Mouse (Mus musculus) lung, embryonic 14.5 days (tissue): ENCODE data around the gene Tmem200b. TPM values are rescaled to one million over a fixed set of nuclear protein-coding genes. Genes with fewer than 3 reads are reported as not detected.
A peak's percentile ranks its signal among the peaks of the same experiment; 100 is the strongest.

Experiments used
- ATAC-seq: fragments of 200-750 bp; cut with Nextera tagmentation; 2 replicates; pipeline ENCODE4 v1.8.0; 2017; ENCODE audit warnings: mild to moderate bottlenecking, moderate TSS enrichment, moderate library complexity; ENCODE audit not compliant: insufficient read depth
- DNase-seq: peaks from one replicate; pipeline ENCODE4 v3.0.0-alpha.2; 2015
- H3K27ac ChIP-seq: fragments of 300-500 bp; sonication (generic); 2 replicates; pipeline ENCODE4 v1.5.1; 2014; ENCODE audit warnings: low read depth, mild to moderate bottlenecking, moderate library complexity
- H3K27me3 ChIP-seq: fragments of 300-500 bp; sonication (generic); 2 replicates; pipeline ENCODE4 v1.6.1; 2014; ENCODE audit warnings: low read length, control low read depth; ENCODE audit not compliant: insufficient read depth
- H3K36me3 ChIP-seq: fragments of 300-500 bp; sonication (generic); 2 replicates; pipeline ENCODE4 v1.6.1; 2014; ENCODE audit warnings: control low read depth; ENCODE audit not compliant: insufficient read depth
- H3K4me1 ChIP-seq: fragments of 300-500 bp; sonication (generic); 2 replicates; pipeline ENCODE4 v1.6.1; 2014; ENCODE audit warnings: antibody characterized with exemption, control low read depth; ENCODE audit not compliant: insufficient read depth
- H3K4me2 ChIP-seq: fragments of 300-500 bp; sonication (generic); 2 replicates; pipeline ENCODE4 v1.6.1; 2014; ENCODE audit warnings: mild to moderate bottlenecking
- H3K4me3 ChIP-seq: fragments of 300-500 bp; sonication (generic); 2 replicates; pipeline ENCODE4 v1.5.1; 2014; ENCODE audit warnings: low read depth, low read length
- H3K9ac ChIP-seq: fragments of 300-500 bp; sonication (generic); 2 replicates; pipeline ENCODE4 v1.6.1; 2014
- H3K9me3 ChIP-seq: fragments of 300-500 bp; sonication (generic); 2 replicates; pipeline ENCODE4 v1.6.1; 2016; ENCODE audit warnings: low read depth, low read length, control low read depth
- CTCF ChIP-seq: IDR thresholded peaks from 2 replicates; pipeline ENCODE4 v1.5.1; 2016; ENCODE audit warnings: antibody characterized with exemption, low read depth
- WGBS: fragments of 180-500 bp; shearing (Covaris S2); extraction: QIAGEN DNeasy Blood & Tissue Kit; methylation state at CpG from one replicate; pipeline ENCODE4 v1.1.7; 2014; 5-methylcytosine and 5-hydroxymethylcytosine counted together
- polyA plus RNA-seq: library from polyadenylated mRNA; unstranded; fragments of >200 nt; fragmentation: Nextera tagmentation; extraction: Ambion mirVana; gene quantifications from 2 replicates; pipeline ENCODE4 v1.2.1, GENCODE M21; 2014

Tmem200b gene
- polyA plus RNA-seq, 1 experiment from 2014 or later, result 3.1 TPM

GRCm38 (mm10) chr4:131897787-131898186, 23.8 kb upstream of the Tmem200b start:
- Histone ChIP-seq H3K27me3 (no peaks in the 10 kb centered on the region), H3K27ac (no peak overlapping the region), H3K36me3 (peaks cover 82% of the 10 kb centered on the region), H3K9me3 (no peaks in the 10 kb centered on the region), H3K4me2 (no peak overlapping the region), H3K9ac (no peak overlapping the region), H3K4me1 (no peaks in the 10 kb centered on the region), H3K4me3 (no peak overlapping the region)
- TF ChIP-seq CTCF, result no peak
- ATAC-seq (no peak), DNase-seq (no peak)
- WGBS, result 89% methylated on average over 8 of the region's 8 CpGs

- no peak for ATAC-seq
- DNase-seq, result no peak
- Histone ChIP-seq H3K4me1 (no peaks in the 10 kb centered on the region), H3K9ac (no peak overlapping the region), H3K9me3 (no peaks in the 10 kb centered on the region), H3K4me3 (no peak overlapping the region), H3K27me3 (no peaks in the 10 kb centered on the region), H3K4me2 (no peak overlapping the region), H3K36me3 (peaks cover 76% of the 10 kb centered on the region), H3K27ac (no peak overlapping the region)
- no peak for TF ChIP-seq CTCF
- 88% methylated on average over 12 of the region's 12 CpGs for WGBS
Measured at GRCm38 (mm10) chr4:131898503-131899179, 22.9 kb upstream of the Tmem200b start.

- DNase-seq (no peak), ATAC-seq (no peak)
- no peaks in the 10 kb centered on the region for H3K9me3 ChIP-seq
- no peak overlapping the region for H3K4me2 ChIP-seq
- H3K27me3 ChIP-seq, result no peaks in the 10 kb centered on the region
- TF ChIP-seq CTCF, result no peak
- H3K36me3 ChIP-seq, result peaks cover 76% of the 10 kb centered on the region
- no peak overlapping the region for H3K9ac ChIP-seq
- no peaks in the 10 kb centered on the region for H3K4me1 ChIP-seq
- WGBS, result 75% methylated on average over 6 of the region's 6 CpGs
- H3K4me3 ChIP-seq, result no peak overlapping the region
- no peak overlapping the region for H3K27ac ChIP-seq
Measured at GRCm38 (mm10) chr4:131899180-131899554, 22.4 kb upstream of the Tmem200b start.

GRCm38 (mm10) chr4:131901090-131901489, 20.5 kb upstream of the Tmem200b start:
- Histone ChIP-seq H3K27ac (no peak overlapping the region), H3K36me3 (peaks cover 81% of the 10 kb centered on the region), H3K4me3 (no peak overlapping the region), H3K9me3 (no peaks in the 10 kb centered on the region), H3K4me1 (no peaks in the 10 kb centered on the region), H3K9ac (no peak overlapping the region), H3K27me3 (no peaks in the 10 kb centered on the region), H3K4me2 (no peak overlapping the region)
- ATAC-seq (no peak), DNase-seq (no peak)
- TF ChIP-seq CTCF, result no peak
- 88% methylated on average over 15 of the region's 15 CpGs for WGBS

GRCm38 (mm10) chr4:131904478-131904877, 17.1 kb upstream of the Tmem200b start:
- Histone ChIP-seq H3K27me3 (no peaks in the 10 kb centered on the region), H3K9ac (no peak overlapping the region), H3K4me2 (no peak overlapping the region), H3K27ac (no peak overlapping the region), H3K9me3 (no peaks in the 10 kb centered on the region), H3K4me3 (no peak overlapping the region), H3K4me1 (no peaks in the 10 kb centered on the region), H3K36me3 (peaks cover 56% of the 10 kb centered on the region)
- ATAC-seq, result 0 out of 2 replicates have a peak, but pooled peaks have one; percentile 8
- WGBS, result 61% methylated on average over 8 of the region's 8 CpGs
- TF ChIP-seq CTCF, result peak; percentile 70
- DNase-seq, result peak; percentile 73

- H3K4me2 ChIP-seq, result no peak overlapping the region
- peaks cover 36% of the 10 kb centered on the region for H3K36me3 ChIP-seq
- no peak overlapping the region for H3K4me3 ChIP-seq
- H3K27ac ChIP-seq, result no peak overlapping the region
- 0 out of 2 replicates have a peak, but pooled peaks cover 4% of the 10 kb centered on the region for H3K4me1 ChIP-seq
- WGBS, result 26% methylated on average over 6 of the region's 6 CpGs
- no peak for TF ChIP-seq CTCF
- H3K27me3 ChIP-seq, result no peaks in the 10 kb centered on the region
- DNase-seq (peak; percentile 62), ATAC-seq (peak; percentile 19; the same call in 1 of the 2 replicates)
- H3K9ac ChIP-seq, result no peak overlapping the region
- no peaks in the 10 kb centered on the region for H3K9me3 ChIP-seq
Measured at GRCm38 (mm10) chr4:131906423-131906822, 15.1 kb upstream of the Tmem200b start.

GRCm38 (mm10) chr4:131907912-131908311, 13.7 kb upstream of the Tmem200b start:
- WGBS, result 90% methylated on average over 3 of the region's 3 CpGs
- H3K27me3 ChIP-seq, result peaks cover 4% of the 10 kb centered on the region; the same call in 1 of the 2 replicates

More at GRCm38 (mm10) chr4:131907912-131908311, 13.7 kb upstream of the Tmem200b start:
- Histone ChIP-seq H3K9ac (no peak overlapping the region), H3K4me2 (no peak overlapping the region), H3K36me3 (peaks cover 22% of the 10 kb centered on the region; the same call in 1 of the 2 replicates), H3K27ac (no peak overlapping the region), H3K9me3 (no peaks in the 10 kb centered on the region), H3K4me1 (0 out of 2 replicates have a peak, but pooled peaks cover 4% of the 10 kb centered on the region), H3K4me3 (no peak overlapping the region)
- no peak for ATAC-seq
- peak; percentile 41 for DNase-seq
- peak; percentile 57 for TF ChIP-seq CTCF
